15 mouse cellular contexts compared by ENCODE assay signal in genomic region chr8:115982326-115982725, GRCm38 (mm10).
"Had no signal": no experiment of that assay in that cellular context is flagged by ENCODE, and none has a peak within 500 bp of the region (broad histone marks: within the 10 kb centered on the region; RNA-seq: fewer than 3 reads in every experiment).

No protein-coding gene starts in this region.

- H3K9me3 ChIP-seq: limb, embryonic 15.5 days; liver, embryonic 12.5 days; lung, embryonic 15.5 days; midbrain, embryonic 10.5 days; neural tube, embryonic 13.5 days had no signal

- ATAC-seq: inflammation-experienced regulatory T-cells, adult 6 months; liver, embryonic 12.5 days; midbrain, embryonic 16.5 days had no signal

- H3K27me3 ChIP-seq: limb, embryonic 15.5 days; liver, embryonic 12.5 days; lung, embryonic 15.5 days; neural tube, embryonic 13.5 days had no signal

- H3K9ac ChIP-seq: limb, embryonic 15.5 days; liver, embryonic 12.5 days; lung, embryonic 15.5 days; neural tube, embryonic 13.5 days had no signal

- H3K27ac ChIP-seq: limb, embryonic 15.5 days; liver, embryonic 12.5 days; lung, embryonic 15.5 days; midbrain, embryonic 10.5 days; neural tube, embryonic 13.5 days had no signal

- H3K4me1 ChIP-seq: liver, embryonic 12.5 days; midbrain, embryonic 10.5 days; neural tube, embryonic 13.5 days had no signal

- H3K36me3 ChIP-seq: limb, embryonic 15.5 days; liver, embryonic 12.5 days; lung, embryonic 15.5 days; midbrain, embryonic 10.5 days; neural tube, embryonic 13.5 days had no signal

- H3K4me3 ChIP-seq: limb, embryonic 15.5 days; liver, embryonic 12.5 days; lung, embryonic 15.5 days; midbrain, embryonic 10.5 days; neural tube, embryonic 13.5 days had no signal

- DNase-seq: kidney, adult 18-20 months; kidney, postnatal 25 days; lung, postnatal 4 days; retina, postnatal 1 day; right cerebral cortex, postnatal 4 days; spleen, adult 18-20 months; thymus, adult 18-20 months; thymus, postnatal 25 days had no signal

- H3K4me2 ChIP-seq: limb, embryonic 15.5 days; liver, embryonic 12.5 days; lung, embryonic 15.5 days; neural tube, embryonic 13.5 days had no signal
